Mouse (Mus musculus): ENCODE measurements around the gene 4933425L06Rik.

The 4933425L06Rik gene

GRCm38 (mm10) chr13:105081862-105082261 is at the start of gene 4933425L06Rik:
Gene 4933425L06Rik, plus strand, starts transcription at chr13:105082122.
- no peak for DNase-seq (ENCODE audit: low spot score in 2 of 2)

GRCm38 (mm10) chr13:105037816-105038215 is 44.1 kb upstream of the 4933425L06Rik start:
- DNase-seq (ENCODE audit: low spot score in 2 of 2), result peak in 1 of 2 experiments; percentile 9

- no peak for DNase-seq (ENCODE audit: low spot score in 2 of 2)
Measured at GRCm38 (mm10) chr13:105038334-105038733, 43.6 kb upstream of the 4933425L06Rik start.

- DNase-seq (ENCODE audit: low spot score in 2 of 2), result no peak
Measured at GRCm38 (mm10) chr13:105043882-105044281, 38.0 kb upstream of the 4933425L06Rik start.

- no peak for DNase-seq (ENCODE audit: low spot score in 2 of 2)
Measured at GRCm38 (mm10) chr13:105047377-105047776, 34.5 kb upstream of the 4933425L06Rik start.

- no peak for DNase-seq (ENCODE audit: low spot score in 2 of 2)
Measured at GRCm38 (mm10) chr13:105048662-105049061, 33.3 kb upstream of the 4933425L06Rik start.

GRCm38 (mm10) chr13:105051432-105051831 is 30.5 kb upstream of the 4933425L06Rik start:
- DNase-seq (ENCODE audit: low spot score in 2 of 2), result peak in 1 of 2 experiments; percentile 19

- peak; percentile 29 to 38 for DNase-seq (ENCODE audit: low spot score in 2 of 2)
Measured at GRCm38 (mm10) chr13:105053618-105054017, 28.3 kb upstream of the 4933425L06Rik start.

GRCm38 (mm10) chr13:105054181-105054940 is 27.6 kb upstream of the 4933425L06Rik start, which contains the start of gene Rgs7bp:
Gene Rgs7bp, minus strand, starts transcription at chr13:105054930.
- DNase-seq (ENCODE audit: low spot score in 2 of 2), result peak; percentile 71 to 75

GRCm38 (mm10) chr13:105054941-105055309 is 27.0 kb upstream of the 4933425L06Rik start:
- DNase-seq (ENCODE audit: low spot score in 2 of 2), result no peak

- no peak for DNase-seq (ENCODE audit: low spot score in 2 of 2)
Measured at GRCm38 (mm10) chr13:105055374-105055773, 26.5 kb upstream of the 4933425L06Rik start.

- no peak for DNase-seq (ENCODE audit: low spot score in 2 of 2)
Measured at GRCm38 (mm10) chr13:105066119-105066518, 15.8 kb upstream of the 4933425L06Rik start.

- DNase-seq (ENCODE audit: low spot score in 2 of 2), result no peak
Measured at GRCm38 (mm10) chr13:105066890-105067845, 14.8 kb upstream of the 4933425L06Rik start.

GRCm38 (mm10) chr13:105089276-105089675 is 7.4 kb downstream of the 4933425L06Rik start:
- no peak for DNase-seq (ENCODE audit: low spot score in 2 of 2)

- DNase-seq (ENCODE audit: low spot score in 2 of 2), result no peak
Measured at GRCm38 (mm10) chr13:105096316-105096715, 14.4 kb downstream of the 4933425L06Rik start.

- DNase-seq (ENCODE audit: low spot score in 2 of 2), result no peak
Measured at GRCm38 (mm10) chr13:105100705-105101104, 18.8 kb downstream of the 4933425L06Rik start.

GRCm38 (mm10) chr13:105104385-105104784 is 22.5 kb downstream of the 4933425L06Rik start:
- no peak for DNase-seq (ENCODE audit: low spot score in 2 of 2)

- no peak for DNase-seq (ENCODE audit: low spot score in 2 of 2)
Measured at GRCm38 (mm10) chr13:105111599-105111998, 29.7 kb downstream of the 4933425L06Rik start.

GRCm38 (mm10) chr13:105121617-105122016 is 39.7 kb downstream of the 4933425L06Rik start:
- DNase-seq (ENCODE audit: low spot score in 2 of 2), result no peak

- DNase-seq (ENCODE audit: low spot score in 2 of 2), result no peak
Measured at GRCm38 (mm10) chr13:105122092-105122491, 40.2 kb downstream of the 4933425L06Rik start.

- DNase-seq (ENCODE audit: low spot score in 2 of 2), result no peak
Measured at GRCm38 (mm10) chr13:105130080-105130479, 48.2 kb downstream of the 4933425L06Rik start.

GRCm38 (mm10) chr13:105132370-105132769 is 50.4 kb downstream of the 4933425L06Rik start:
- DNase-seq (ENCODE audit: low spot score in 2 of 2), result no peak

Data from frontal cortex, postnatal 10 days (tissue).